Mouse (Mus musculus): ENCODE measurements around the gene Slc6a5. TPM values are rescaled to one million over a fixed set of nuclear protein-coding genes. Genes with fewer than 3 reads are reported as not detected.

Slc6a5 gene
- polyA plus RNA-seq, 1 experiment: 0.18 TPM

- 86% methylated on average over 8 of the region's 8 CpGs for WGBS
- H3K4me1 ChIP-seq (replicated peaks; ENCODE audit: control insufficient read depth, insufficient read depth, low read length): no peaks in the 10 kb centered on the region
Observed at GRCm38 (mm10) chr7:49879998-49880707, 29.8 kb upstream of the Slc6a5 start.

GRCm38 (mm10) chr7:49882288-49882687, 27.7 kb upstream of the Slc6a5 start:
- no peak for DNase-seq
- TF ChIP-seq CTCF (IDR thresholded peaks at IDR 0.05; ENCODE audit: borderline replicate concordance, control insufficient read depth, extremely low read depth, insufficient read depth, low read length, poor library complexity): no peak
- TF ChIP-seq POLR2A (IDR thresholded peaks at IDR 0.05; ENCODE audit: control insufficient read depth, extremely low read depth, insufficient read depth, low read length, poor library complexity): no peak
- H3K36me3 ChIP-seq (ENCODE audit: control insufficient read depth, insufficient read depth, low read length): no peaks in the 10 kb centered on the region

More at GRCm38 (mm10) chr7:49879998-49880707, 29.8 kb upstream of the Slc6a5 start:
- Histone ChIP-seq H3K27ac (ENCODE audit: control insufficient read depth, insufficient read depth, low read length) (no peak overlapping the region), H3K4me3 (ENCODE audit: control insufficient read depth, insufficient read depth, low read length) (no peak overlapping the region), H3K27me3 (ENCODE audit: control insufficient read depth, insufficient read depth, low read length) (no peaks in the 10 kb centered on the region), H3K36me3 (ENCODE audit: control insufficient read depth, insufficient read depth, low read length) (no peaks in the 10 kb centered on the region)
- TF ChIP-seq CTCF (IDR thresholded peaks at IDR 0.05; ENCODE audit: borderline replicate concordance, control insufficient read depth, extremely low read depth, insufficient read depth, low read length, poor library complexity): no peak
- no peak for TF ChIP-seq POLR2A (IDR thresholded peaks at IDR 0.05; ENCODE audit: control insufficient read depth, extremely low read depth, insufficient read depth, low read length, poor library complexity)
- DNase-seq: no peak

GRCm38 (mm10) chr7:49882694-49883389, 27.1 kb upstream of the Slc6a5 start:
- Histone ChIP-seq H3K27me3 (ENCODE audit: control insufficient read depth, insufficient read depth, low read length) (no peaks in the 10 kb centered on the region), H3K27ac (ENCODE audit: control insufficient read depth, insufficient read depth, low read length) (no peak overlapping the region), H3K36me3 (ENCODE audit: control insufficient read depth, insufficient read depth, low read length) (no peaks in the 10 kb centered on the region), H3K4me3 (ENCODE audit: control insufficient read depth, insufficient read depth, low read length) (no peak overlapping the region), H3K4me1 (replicated peaks; ENCODE audit: control insufficient read depth, insufficient read depth, low read length) (no peaks in the 10 kb centered on the region)
- 41% methylated on average over 16 of the region's 16 CpGs for whole genome bisulfite sequencing
- DNase-seq: no peak
- no peak for TF ChIP-seq POLR2A (IDR thresholded peaks at IDR 0.05; ENCODE audit: control insufficient read depth, extremely low read depth, insufficient read depth, low read length, poor library complexity)
- TF ChIP-seq CTCF (IDR thresholded peaks at IDR 0.05; ENCODE audit: borderline replicate concordance, control insufficient read depth, extremely low read depth, insufficient read depth, low read length, poor library complexity): no peak

More at GRCm38 (mm10) chr7:49882288-49882687, 27.7 kb upstream of the Slc6a5 start:
- no peak overlapping the region for H3K4me3 ChIP-seq (ENCODE audit: control insufficient read depth, insufficient read depth, low read length)
- 15% methylated on average over 4 of the region's 4 CpGs for WGBS
- no peaks in the 10 kb centered on the region for H3K27me3 ChIP-seq (ENCODE audit: control insufficient read depth, insufficient read depth, low read length)
- H3K4me1 ChIP-seq (replicated peaks; ENCODE audit: control insufficient read depth, insufficient read depth, low read length): no peaks in the 10 kb centered on the region
- no peak overlapping the region for H3K27ac ChIP-seq (ENCODE audit: control insufficient read depth, insufficient read depth, low read length)

- 80% methylated on average over 2 of the region's 2 CpGs for WGBS
- no peak for DNase-seq
- H3K4me3 ChIP-seq (ENCODE audit: control insufficient read depth, insufficient read depth, low read length): no peak overlapping the region
- no peak overlapping the region for H3K27ac ChIP-seq (ENCODE audit: control insufficient read depth, insufficient read depth, low read length)
- no peak for TF ChIP-seq CTCF (IDR thresholded peaks at IDR 0.05; ENCODE audit: borderline replicate concordance, control insufficient read depth, extremely low read depth, insufficient read depth, low read length, poor library complexity)
- no peak for TF ChIP-seq POLR2A (IDR thresholded peaks at IDR 0.05; ENCODE audit: control insufficient read depth, extremely low read depth, insufficient read depth, low read length, poor library complexity)
- no peaks in the 10 kb centered on the region for H3K27me3 ChIP-seq (ENCODE audit: control insufficient read depth, insufficient read depth, low read length)
- H3K4me1 ChIP-seq (replicated peaks; ENCODE audit: control insufficient read depth, insufficient read depth, low read length): no peaks in the 10 kb centered on the region
- no peaks in the 10 kb centered on the region for H3K36me3 ChIP-seq (ENCODE audit: control insufficient read depth, insufficient read depth, low read length)
Observed at GRCm38 (mm10) chr7:49887776-49888390, 22.1 kb upstream of the Slc6a5 start.

GRCm38 (mm10) chr7:49894786-49895185, 15.2 kb upstream of the Slc6a5 start:
- TF ChIP-seq POLR2A (IDR thresholded peaks at IDR 0.05; ENCODE audit: control insufficient read depth, extremely low read depth, insufficient read depth, low read length, poor library complexity) (no peak), CTCF (IDR thresholded peaks at IDR 0.05; ENCODE audit: borderline replicate concordance, control insufficient read depth, extremely low read depth, insufficient read depth, low read length, poor library complexity) (no peak)
- no peaks in the 10 kb centered on the region for H3K27me3 ChIP-seq (ENCODE audit: control insufficient read depth, insufficient read depth, low read length)
- no peak for DNase-seq
- no peak overlapping the region for H3K4me3 ChIP-seq (ENCODE audit: control insufficient read depth, insufficient read depth, low read length)
- no peaks in the 10 kb centered on the region for H3K4me1 ChIP-seq (replicated peaks; ENCODE audit: control insufficient read depth, insufficient read depth, low read length)
- 12% methylated on average over 2 of the region's 2 CpGs for WGBS
- H3K27ac ChIP-seq (ENCODE audit: control insufficient read depth, insufficient read depth, low read length): no peak overlapping the region
- no peaks in the 10 kb centered on the region for H3K36me3 ChIP-seq (ENCODE audit: control insufficient read depth, insufficient read depth, low read length)

- no peak for DNase-seq
- TF ChIP-seq CTCF (IDR thresholded peaks at IDR 0.05; ENCODE audit: borderline replicate concordance, control insufficient read depth, extremely low read depth, insufficient read depth, low read length, poor library complexity) (no peak), POLR2A (IDR thresholded peaks at IDR 0.05; ENCODE audit: control insufficient read depth, extremely low read depth, insufficient read depth, low read length, poor library complexity) (no peak)
- H3K36me3 ChIP-seq (ENCODE audit: control insufficient read depth, insufficient read depth, low read length): no peaks in the 10 kb centered on the region
- H3K4me1 ChIP-seq (replicated peaks; ENCODE audit: control insufficient read depth, insufficient read depth, low read length): no peaks in the 10 kb centered on the region
- no peak overlapping the region for H3K27ac ChIP-seq (ENCODE audit: control insufficient read depth, insufficient read depth, low read length)
- 83% methylated on average over 6 of the region's 6 CpGs for WGBS
- no peak overlapping the region for H3K4me3 ChIP-seq (ENCODE audit: control insufficient read depth, insufficient read depth, low read length)
- H3K27me3 ChIP-seq (ENCODE audit: control insufficient read depth, insufficient read depth, low read length): no peaks in the 10 kb centered on the region
Observed at GRCm38 (mm10) chr7:49895296-49895695, 14.7 kb upstream of the Slc6a5 start.
